ENCODE assay signal across 25 mouse cellular contexts in the genomic region with DNA sequence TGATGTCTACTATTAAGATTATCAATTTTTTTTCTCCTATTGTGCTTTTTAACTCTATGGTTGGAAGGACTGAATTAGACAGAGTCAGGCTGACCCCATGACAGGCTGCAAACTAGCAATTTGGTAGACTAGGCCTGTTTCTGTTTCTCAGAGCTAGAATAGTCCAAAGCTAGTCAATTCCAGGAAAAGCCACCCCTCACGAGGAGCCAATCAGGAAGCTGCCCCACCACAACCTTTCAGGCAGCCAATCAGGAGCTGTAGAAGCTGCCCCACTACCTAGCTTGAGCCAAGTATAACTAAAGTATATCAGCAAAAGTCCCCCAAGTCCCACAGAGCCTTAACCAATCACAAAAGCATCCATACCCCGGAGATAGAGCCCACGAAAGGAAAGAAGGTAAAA. TPM values are rescaled to one million over a fixed set of nuclear protein-coding genes. Genes with fewer than 3 reads are reported as not detected.
DNase-seq lines count a peak whose midpoint lies in the region; ATAC-seq lines count a peak whose summit lies in the region.
"Had no signal": no experiment of that assay in that cellular context is flagged by ENCODE, and none has a peak within 500 bp of the region (broad histone marks: within the 10 kb centered on the region; RNA-seq: fewer than 3 reads in every experiment).

No protein-coding gene starts in this region.

- H3K4me3 ChIP-seq in liver, embryonic 13.5 days (replicated peaks), result no peak overlapping the region
- H3K4me3 ChIP-seq: forebrain, embryonic 12.5 days; heart, adult 2 months; intestine, embryonic 15.5 days; limb, embryonic 12.5 days; lung, embryonic 15.5 days; midbrain, embryonic 15.5 days; myocyte; stomach, embryonic 15.5 days had no signal

- no peaks in the 10 kb centered on the region for H3K9me3 ChIP-seq in liver, embryonic 13.5 days (replicated peaks)
- H3K9me3 ChIP-seq: forebrain, embryonic 12.5 days; intestine, embryonic 15.5 days; limb, embryonic 12.5 days; lung, embryonic 15.5 days; midbrain, embryonic 15.5 days; stomach, embryonic 15.5 days had no signal

- H3K4me2 ChIP-seq in liver, embryonic 13.5 days, result peak overlapping the region; percentile 41
- H3K4me2 ChIP-seq: forebrain, embryonic 12.5 days; hindbrain, embryonic 14.5 days; intestine, embryonic 15.5 days; limb, embryonic 12.5 days; lung, embryonic 15.5 days; midbrain, embryonic 15.5 days; stomach, embryonic 15.5 days had no signal

- DNase-seq in thymus, postnatal 0 days (ENCODE audit: low spot score), result peak; percentile 34
- DNase-seq in thymus, postnatal 4 days, result no peak
- peak; percentile 70 for DNase-seq in c-Kit-positive CD71-positive TER-119-positive erythroid progenitor cells, embryonic 14.5 days (ENCODE audit: low spot score)
- DNase-seq in liver, embryonic 13.5 days, result peak; percentile 63
- DNase-seq in lung, adult 18-20 months, result no peak
- no peak for DNase-seq in gastrocnemius, postnatal 10 days
- DNase-seq in lung, postnatal 25 days (ENCODE audit: low spot score), result no peak
- DNase-seq: adrenal gland, postnatal 10 days; cerebellum, adult 11 months; cerebellum, postnatal 14 days; gastrocnemius, postnatal 14 days; heart, adult 2 months; heart, postnatal 36 days; kidney, postnatal 4 days; right cerebral cortex, postnatal 14 days; thymus, adult 2 months had no signal

- no peaks in the 10 kb centered on the region for H3K27me3 ChIP-seq in liver, embryonic 13.5 days
- H3K27me3 ChIP-seq: forebrain, embryonic 12.5 days; intestine, embryonic 15.5 days; limb, embryonic 12.5 days; lung, embryonic 15.5 days; midbrain, embryonic 15.5 days; stomach, embryonic 15.5 days had no signal

- peaks cover 31% of the 10 kb centered on the region for H3K4me1 ChIP-seq in liver, embryonic 13.5 days (replicated peaks)
- H3K4me1 ChIP-seq: limb, embryonic 12.5 days had no signal

- 22% methylated on average over 3 of the region's 3 CpGs for WGBS in liver, embryonic 13.5 days (ENCODE audit: insufficient replicate concordance)

- peak overlapping the region; percentile 26; the same call in 1 of the 2 replicates for H3K9ac ChIP-seq in liver, embryonic 13.5 days
- H3K9ac ChIP-seq: forebrain, embryonic 12.5 days; hindbrain, embryonic 14.5 days; intestine, embryonic 15.5 days; limb, embryonic 12.5 days; lung, embryonic 15.5 days; midbrain, embryonic 15.5 days; stomach, embryonic 15.5 days had no signal

- H3K27ac ChIP-seq in liver, embryonic 13.5 days, result peak overlapping the region; percentile 61
- H3K27ac ChIP-seq: forebrain, embryonic 12.5 days; heart, adult 2 months; hindbrain, embryonic 14.5 days; intestine, embryonic 15.5 days; limb, embryonic 12.5 days; lung, embryonic 15.5 days; macrophage; midbrain, embryonic 15.5 days; stomach, embryonic 15.5 days had no signal

- ATAC-seq in liver, embryonic 13.5 days (ENCODE audit: low read depth), result peak; percentile 28
- ATAC-seq: intestine, embryonic 15.5 days; midbrain, embryonic 15.5 days had no signal

- H3K36me3 ChIP-seq in liver, embryonic 13.5 days, result peaks cover 39% of the 10 kb centered on the region

RNA-seq across cellular contexts. Expression of gene Sar1a, which starts 4.2 kb away (rescaled TPM):
- polyA plus RNA-seq in thymus, postnatal 0 days (2015; fragmentation: Nextera tagmentation; extraction: Ambion mirVana), result 154 and 163 TPM in 2 replicates
- polyA plus RNA-seq in liver, embryonic 13.5 days (2015; fragmentation: Nextera tagmentation; extraction: Ambion mirVana), result 89.1 and 99.9 TPM in 2 replicates
- total RNA-seq in gastrocnemius, postnatal 10 days (2021), result 100 to 1,000 TPM; 139 to 141 TPM

RNA-seq across cellular contexts. Expression of gene Tysnd1, which starts 19.4 kb away (rescaled TPM):
- 23.8 and 26.0 TPM in 2 replicates for polyA plus RNA-seq in thymus, postnatal 0 days (2015; fragmentation: Nextera tagmentation; extraction: Ambion mirVana)
- polyA plus RNA-seq in liver, embryonic 13.5 days (2015; fragmentation: Nextera tagmentation; extraction: Ambion mirVana), result 19.2 and 19.6 TPM in 2 replicates
- 10 to 100 TPM; 12.9 to 16.7 TPM for total RNA-seq in gastrocnemius, postnatal 10 days (2021)

RNA-seq across cellular contexts. Expression of gene Ppa1, which starts 27.6 kb away (rescaled TPM):
- polyA plus RNA-seq in thymus, postnatal 0 days (2015; fragmentation: Nextera tagmentation; extraction: Ambion mirVana), result 127 and 139 TPM in 2 replicates
- 140 and 158 TPM in 2 replicates for polyA plus RNA-seq in liver, embryonic 13.5 days (2015; fragmentation: Nextera tagmentation; extraction: Ambion mirVana)
- 10 to 100 TPM; 33.2 to 35.8 TPM for total RNA-seq in gastrocnemius, postnatal 10 days (2021)

RNA-seq across cellular contexts. Expression of gene Aifm2, which starts 39.1 kb away (rescaled TPM):
- 3.8 TPM in 2 replicates for polyA plus RNA-seq in thymus, postnatal 0 days (2015; fragmentation: Nextera tagmentation; extraction: Ambion mirVana)
- 3.0 and 3.1 TPM in 2 replicates for polyA plus RNA-seq in liver, embryonic 13.5 days (2015; fragmentation: Nextera tagmentation; extraction: Ambion mirVana)
- 10 to 100 TPM; 11.4 to 12.3 TPM for total RNA-seq in gastrocnemius, postnatal 10 days (2021)

Comparison
In these comparisons a context has a peak if more than half of its experiments do, and no peak if none do; other contexts are left out.
1. DNase-seq: peak in thymus, postnatal 0 days (single experiment), c-Kit-positive CD71-positive TER-119-positive erythroid progenitor cells, embryonic 14.5 days (single experiment) and liver, embryonic 13.5 days (single experiment); none in thymus, postnatal 4 days (single experiment), lung, adult 18-20 months (0 of 2), gastrocnemius, postnatal 10 days (single experiment) and lung, postnatal 25 days (single experiment).